Mouse (Mus musculus) induced T-regulatory cell, adult 2 months (primary cell): Measurements from ENCODE around the gene Tox2.

Source experiments
- DNase-seq: peaks from one replicate; pipeline ENCODE4 v3.0.0-alpha.2; 2012; ENCODE audit warnings: low read depth

The Tox2 gene

GRCm38 (mm10) chr2:163364785-163365541 is 162.0 kb downstream of the Tox2 start:
- no peak for DNase-seq

DNA sequence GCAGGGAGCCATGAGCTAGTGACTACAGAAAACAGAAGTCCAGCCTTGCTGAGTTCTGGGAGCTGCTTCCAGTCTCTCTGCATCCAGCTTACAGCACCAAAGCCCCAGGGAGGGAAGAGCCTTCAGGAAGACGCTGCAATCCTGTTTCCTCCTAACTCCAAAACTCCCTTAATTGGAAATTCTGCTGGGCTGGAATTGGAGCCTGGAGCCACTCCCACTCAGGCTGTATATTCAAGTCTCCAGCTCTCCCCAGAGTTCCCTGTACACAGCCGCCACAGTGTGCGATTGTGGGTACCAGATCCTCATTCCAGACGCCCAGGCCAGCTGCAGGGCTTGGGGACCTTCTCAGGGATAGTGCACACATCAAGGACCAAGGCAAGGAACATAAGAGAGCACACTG is 167.2 kb downstream of the Tox2 start:
- DNase-seq, result no peak

DNA sequence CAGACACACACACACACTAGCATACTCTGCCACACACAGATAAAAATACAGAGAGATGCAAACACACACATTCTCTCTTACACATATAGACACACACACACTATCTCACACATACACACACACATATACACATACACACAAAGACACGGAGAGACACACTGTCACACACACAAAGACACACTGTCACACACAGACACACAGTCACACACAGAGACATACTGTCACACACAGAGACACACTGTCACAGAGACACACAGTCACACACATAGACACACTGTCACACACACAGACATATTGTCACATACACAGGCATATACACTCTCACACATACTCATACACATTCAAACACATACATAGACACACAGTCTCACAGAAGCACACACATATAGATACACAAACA is 169.7 kb downstream of the Tox2 start:
- no peak for DNase-seq
